Mouse (Mus musculus): ENCODE data around the gene Acot3.

GRCm38 (mm10) chr12:84083842-84084241, 31.9 kb downstream of the Acot3 start:
- TF ChIP-seq CTCF (IDR thresholded peaks at IDR 0.05; ENCODE audit: low read depth) = no peak
- no peak for TF ChIP-seq EP300 (IDR thresholded peaks at IDR 0.05; ENCODE audit: low read depth)

Data from liver, postnatal 0 days (tissue).